Mouse (Mus musculus) lung, postnatal 0 days (tissue): ENCODE measurements around the gene Hsf2. TPM values are rescaled to one million over a fixed set of nuclear protein-coding genes. Genes with fewer than 3 reads are reported as not detected.
"Not testable (repeated sequence)": the region's sequence is repeated elsewhere in the genome, so short reads cannot be mapped to it uniquely, and the experiment has no call there.

Source experiments
- ATAC-seq: fragments of 200-750 bp; cut with Nextera tagmentation; 2 replicates; pipeline ENCODE4 v1.8.0; 2017; ENCODE audit warnings: moderate library complexity
- DNase-seq: peaks from one replicate; pipeline ENCODE4 v3.0.0-alpha.2; 2016; ENCODE audit warnings: low spot score
- H3K27ac ChIP-seq: fragments of 300-500 bp; sonication (generic); 2 replicates; pipeline ENCODE4 v1.5.1; 2014; ENCODE audit warnings: antibody characterized with exemption, mild to moderate bottlenecking, low read length, mixed read lengths
- H3K27me3 ChIP-seq: fragments of 300-500 bp; sonication (generic); replicated peaks from 2 replicates; pipeline ENCODE4 v1.6.1; 2014; ENCODE audit warnings: low read length, mixed read lengths; ENCODE audit not compliant: insufficient read depth
- H3K36me3 ChIP-seq: fragments of 300-500 bp; sonication (generic); 2 replicates; pipeline ENCODE4 v1.6.1; 2014; ENCODE audit warnings: low read length, mixed read lengths; ENCODE audit not compliant: insufficient read depth
- H3K4me1 ChIP-seq: fragments of 300-500 bp; sonication (generic); 2 replicates; pipeline ENCODE4 v1.6.1; 2014; ENCODE audit warnings: antibody characterized with exemption, low read depth, low read length, mixed read lengths; ENCODE audit not compliant: insufficient read depth
- H3K4me2 ChIP-seq: fragments of 300-500 bp; sonication (generic); replicated peaks from 2 replicates; pipeline ENCODE4 v1.6.1; 2014; ENCODE audit warnings: low read depth, mild to moderate bottlenecking, low read length, moderate library complexity, mixed read lengths
- H3K4me3 ChIP-seq: fragments of 300-500 bp; sonication (generic); 2 replicates; pipeline ENCODE4 v1.5.1; 2014; ENCODE audit warnings: low read depth, low read length
- H3K9ac ChIP-seq: fragments of 300-500 bp; sonication (generic); replicated peaks from 2 replicates; pipeline ENCODE4 v1.6.1; 2014; ENCODE audit warnings: low read depth, mild to moderate bottlenecking
- H3K9me3 ChIP-seq: fragments of 300-500 bp; sonication (generic); 2 replicates; pipeline ENCODE4 v1.6.1; 2016; ENCODE audit warnings: low read length, mixed read lengths
- CTCF ChIP-seq: IDR thresholded peaks from 2 replicates; pipeline ENCODE4 v1.5.1; 2016; ENCODE audit warnings: antibody characterized with exemption, mild to moderate bottlenecking
- EP300 ChIP-seq: IDR thresholded peaks from 2 replicates; pipeline ENCODE4 v1.6.1; 2016; ENCODE audit warnings: antibody characterized with exemption, mild to moderate bottlenecking, control low read depth
- WGBS: fragments of 180-500 bp; shearing (Covaris S2); extraction: QIAGEN DNeasy Blood & Tissue Kit; methylation state at CpG from one replicate; pipeline ENCODE4 v1.1.7; 2014; 5-methylcytosine and 5-hydroxymethylcytosine counted together
- polyA plus RNA-seq: library from polyadenylated mRNA; unstranded; fragments of >200 nt; fragmentation: Nextera tagmentation; extraction: Ambion mirVana; gene quantifications from 2 replicates; pipeline ENCODE4 v1.2.1, GENCODE M21; 2015

The Hsf2 gene
- polyA plus RNA-seq, 1 experiment from 2014 or later, result 17.3 TPM

- WGBS, result 72% methylated on average over 1 of the region's 1 CpGs
- no peak overlapping the region for H3K9ac ChIP-seq
- DNase-seq (no peak), ATAC-seq (no peak)
- no peaks in the 10 kb centered on the region for H3K9me3 ChIP-seq
- no peaks in the 10 kb centered on the region for H3K4me1 ChIP-seq
- H3K27me3 ChIP-seq, result no peaks in the 10 kb centered on the region
- peaks cover 39% of the 10 kb centered on the region for H3K36me3 ChIP-seq
- no peak for TF ChIP-seq CTCF
- TF ChIP-seq EP300, result no peak
- H3K27ac ChIP-seq, result no peak overlapping the region
- H3K4me3 ChIP-seq, result no peak overlapping the region
- H3K4me2 ChIP-seq, result no peak overlapping the region
Observed at GRCm38 (mm10) chr10:57515278-57515677, 29.1 kb downstream of the Hsf2 start.

DNA sequence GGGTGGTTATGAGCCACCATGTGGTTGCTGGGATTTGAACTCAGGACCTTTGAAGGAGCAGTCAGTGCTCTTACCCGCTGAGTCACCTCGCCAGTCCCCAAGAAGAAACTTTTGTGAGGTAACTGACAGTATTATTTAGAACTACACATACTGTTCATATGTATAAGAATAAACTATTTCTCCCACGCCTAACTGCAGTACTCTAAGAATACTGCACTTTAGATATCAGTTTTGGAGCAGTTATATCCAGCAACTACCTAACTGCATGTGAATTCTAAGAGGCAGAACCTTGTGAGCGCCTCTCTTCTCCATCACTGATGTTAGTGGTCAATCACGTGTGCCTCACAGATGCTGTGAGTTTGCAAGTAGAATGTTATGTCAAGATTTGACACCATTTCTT, 40.3 kb downstream of the Hsf2 start:
- Histone ChIP-seq H3K4me3 (no peak overlapping the region), H3K27ac (no peak overlapping the region), H3K9ac (no peak overlapping the region), H3K9me3 (no peaks in the 10 kb centered on the region), H3K4me1 (no peaks in the 10 kb centered on the region; the same call in 1 of the 2 replicates), H3K4me2 (no peak overlapping the region), H3K27me3 (no peaks in the 10 kb centered on the region), H3K36me3 (peaks cover 14% of the 10 kb centered on the region)
- DNase-seq (no peak), ATAC-seq (no peak)
- TF ChIP-seq CTCF (no peak), EP300 (no peak)
- 95% methylated on average over 5 of the region's 5 CpGs for WGBS

GRCm38 (mm10) chr10:57531076-57531475, 44.9 kb downstream of the Hsf2 start:
- Histone ChIP-seq H3K9ac (peak overlapping the region; percentile 92; the same call in 1 of the 2 replicates), H3K27me3 (no peaks in the 10 kb centered on the region), H3K27ac (no peak overlapping the region), H3K9me3 (no peaks in the 10 kb centered on the region), H3K4me3 (peak overlapping the region; percentile 95), H3K4me2 (peak overlapping the region; percentile 68), H3K4me1 (no peaks in the 10 kb centered on the region; the same call in 1 of the 2 replicates), H3K36me3 (no peaks in the 10 kb centered on the region)
- ATAC-seq (no peak), DNase-seq (peak; percentile 17)
- TF ChIP-seq CTCF (no peak), EP300 (no peak)
- WGBS, result 41% methylated on average over 2 of the region's 2 CpGs

- no peaks in the 10 kb centered on the region for H3K9me3 ChIP-seq
- peak overlapping the region; percentile 68 for H3K4me2 ChIP-seq
- WGBS, result 2% methylated on average over 28 of the region's 28 CpGs
- H3K36me3 ChIP-seq, result no peaks in the 10 kb centered on the region
- TF ChIP-seq CTCF, result no peak
- no peak for TF ChIP-seq EP300
- DNase-seq (peak; percentile 24), ATAC-seq (no peak)
- peak overlapping the region; percentile 92 for H3K9ac ChIP-seq
- H3K27ac ChIP-seq, result peak overlapping the region; percentile 94
- H3K4me1 ChIP-seq, result no peaks in the 10 kb centered on the region; the same call in 1 of the 2 replicates
- no peaks in the 10 kb centered on the region for H3K27me3 ChIP-seq
- peak overlapping the region; percentile 95 for H3K4me3 ChIP-seq
Observed at GRCm38 (mm10) chr10:57531616-57532217, 45.5 kb downstream of the Hsf2 start.

GRCm38 (mm10) chr10:57532218-57533101, 46.3 kb downstream of the Hsf2 start, which contains the start of gene Serinc1:
TSS of gene Serinc1 (minus strand) at chr10:57532530.
- Histone ChIP-seq H3K27ac (peak within 1 kb of the TSS; percentile 94), H3K9me3 (no peaks in the 10 kb centered on the region), H3K9ac (peak within 1 kb of the TSS; percentile 92), H3K4me3 (peak within 1 kb of the TSS; percentile 95), H3K36me3 (no peaks in the 10 kb centered on the region), H3K4me2 (peak within 1 kb of the TSS; percentile 68), H3K4me1 (no peaks in the 10 kb centered on the region; the same call in 1 of the 2 replicates), H3K27me3 (no peaks in the 10 kb centered on the region)
- TF ChIP-seq CTCF (no peak), EP300 (no peak)
- WGBS, result 13% methylated on average over 48 of the region's 49 CpGs
- DNase-seq (peak; percentile 98), ATAC-seq (peak; percentile 100)

DNA sequence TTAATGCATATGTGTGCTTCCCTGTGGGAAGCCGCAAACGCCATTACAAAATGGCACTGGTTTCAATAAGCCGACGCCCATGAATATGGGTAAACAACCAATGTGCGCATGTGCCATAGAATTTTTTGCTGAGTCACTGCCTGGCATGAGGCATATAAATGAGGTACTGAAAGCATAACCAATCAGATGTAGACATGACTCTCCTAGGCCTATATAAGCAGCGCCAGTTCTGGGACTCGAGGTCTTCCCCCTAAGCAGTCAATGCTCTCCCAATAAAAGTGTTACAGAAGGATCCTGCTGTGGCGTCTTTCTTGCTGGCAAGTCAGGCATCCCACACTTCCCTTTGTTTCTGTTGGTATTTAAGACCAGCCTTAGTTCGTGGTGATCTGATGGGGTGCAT, 57.7 kb downstream of the Hsf2 start:
- not testable (repeated sequence) for ATAC-seq
- 88% methylated on average over 9 of the region's 9 CpGs for WGBS

More for the DNA sequence above, 57.7 kb downstream of the Hsf2 start:
- not testable (repeated sequence) for H3K27ac ChIP-seq, H3K4me2 ChIP-seq, H3K4me3 ChIP-seq, H3K9me3 ChIP-seq, H3K4me1 ChIP-seq, H3K9ac ChIP-seq, H3K27me3 ChIP-seq, DNase-seq, H3K36me3 ChIP-seq
